In the genomic region with DNA sequence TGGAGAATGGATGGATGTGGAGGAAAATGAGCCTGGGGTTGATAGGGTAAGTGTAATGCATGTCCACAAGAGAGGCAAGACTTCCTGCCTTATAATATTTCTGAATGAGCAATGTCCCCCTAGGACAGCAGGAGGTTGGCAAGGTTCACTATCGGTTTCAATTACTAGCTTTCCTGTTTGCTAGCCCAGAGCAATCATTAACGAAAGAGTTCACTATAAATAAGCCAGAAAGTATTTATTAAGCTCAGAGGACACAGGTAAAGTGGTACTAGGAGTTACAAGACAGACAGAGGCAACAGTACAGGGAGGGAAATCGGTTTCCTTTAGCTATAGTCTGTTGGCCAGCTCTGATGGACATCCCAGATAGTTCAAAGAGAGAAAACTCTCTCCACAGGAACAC, we compare ENCODE assay signal across 13 mouse cellular contexts.
"Had no signal": no experiment of that assay in that cellular context is flagged by ENCODE, and none has a peak within 500 bp of the region (broad histone marks: within the 10 kb centered on the region; RNA-seq: fewer than 3 reads in every experiment).

No protein-coding gene starts in this region.

- H3K9me3 ChIP-seq: midbrain, embryonic 12.5 days; midbrain, embryonic 15.5 days; neural tube, embryonic 12.5 days; stomach, embryonic 15.5 days had no signal

- H3K4me2 ChIP-seq: lung, embryonic 14.5 days; midbrain, embryonic 12.5 days; midbrain, embryonic 15.5 days; neural tube, embryonic 12.5 days; stomach, embryonic 15.5 days had no signal

- H3K27me3 ChIP-seq: midbrain, embryonic 12.5 days; midbrain, embryonic 15.5 days; neural tube, embryonic 12.5 days; stomach, embryonic 15.5 days had no signal

- H3K4me3 ChIP-seq: midbrain, embryonic 12.5 days; midbrain, embryonic 15.5 days; neural tube, embryonic 12.5 days; stomach, embryonic 15.5 days had no signal

- H3K4me1 ChIP-seq: midbrain, embryonic 12.5 days; midbrain, embryonic 15.5 days; neural tube, embryonic 12.5 days; stomach, embryonic 15.5 days had no signal

- ATAC-seq: midbrain, embryonic 15.5 days had no signal

- DNase-seq: lung, adult 18-20 months; lung, embryonic 14.5 days; lung, postnatal 10 days; lung, postnatal 4 days; right cerebral cortex, postnatal 14 days; thymus, adult 2 months; thymus, postnatal 25 days; thymus, postnatal 4 days had no signal

- H3K27ac ChIP-seq: midbrain, embryonic 12.5 days; midbrain, embryonic 15.5 days; neural tube, embryonic 12.5 days; stomach, embryonic 15.5 days; stomach, postnatal 0 days had no signal

- H3K9ac ChIP-seq: lung, embryonic 14.5 days; midbrain, embryonic 12.5 days; midbrain, embryonic 15.5 days; neural tube, embryonic 12.5 days; stomach, embryonic 15.5 days had no signal

- H3K36me3 ChIP-seq: midbrain, embryonic 12.5 days; neural tube, embryonic 12.5 days; stomach, embryonic 15.5 days had no signal
